Mouse (Mus musculus) neural tube, embryonic 12.5 days (tissue): ENCODE results near the gene Trank1. TPM values are rescaled to one million over a fixed set of nuclear protein-coding genes. Genes with fewer than 3 reads are reported as not detected.

Experiments used
- ATAC-seq: fragments of 200-750 bp; cut with Nextera tagmentation; 2 replicates; pipeline ENCODE4 v1.8.0; 2017; ENCODE audit warnings: low read depth, mild to moderate bottlenecking, moderate TSS enrichment, moderate library complexity; ENCODE audit not compliant: low FRiP score
- H3K27ac ChIP-seq: fragments of 300-500 bp; sonication (generic); 2 replicates; pipeline ENCODE4 v1.5.1; 2016
- H3K27me3 ChIP-seq: fragments of 300-500 bp; sonication (generic); replicated peaks from 2 replicates; pipeline ENCODE4 v1.6.1; 2016; ENCODE audit warnings: mild to moderate bottlenecking
- H3K36me3 ChIP-seq: fragments of 300-500 bp; sonication (generic); 2 replicates; pipeline ENCODE4 v1.6.1; 2016; ENCODE audit warnings: mild to moderate bottlenecking
- H3K4me1 ChIP-seq: fragments of 300-500 bp; sonication (generic); 2 replicates; pipeline ENCODE4 v1.6.1; 2016
- H3K4me2 ChIP-seq: fragments of 300-500 bp; sonication (generic); replicated peaks from 2 replicates; pipeline ENCODE4 v1.6.1; 2016; ENCODE audit warnings: mild to moderate bottlenecking
- H3K4me3 ChIP-seq: fragments of 300-500 bp; sonication (generic); 2 replicates; pipeline ENCODE4 v1.5.1; 2016
- H3K9ac ChIP-seq: fragments of 300-500 bp; sonication (generic); 2 replicates; pipeline ENCODE4 v1.6.1; 2016; ENCODE audit warnings: mild to moderate bottlenecking
- H3K9me3 ChIP-seq: fragments of 300-500 bp; sonication (generic); 2 replicates; pipeline ENCODE4 v1.6.1; 2016; ENCODE audit warnings: mild to moderate bottlenecking
- WGBS: fragments of 180-500 bp; shearing (Covaris S2); methylation state at CpG from one replicate; pipeline ENCODE4 v1.1.7; 2016; 5-methylcytosine and 5-hydroxymethylcytosine counted together
- polyA plus RNA-seq: library from polyadenylated mRNA; unstranded; fragments of >200 nt; fragmentation: Nextera tagmentation; extraction: Ambion mirVana; gene quantifications from 2 replicates; pipeline ENCODE4 v1.2.1, GENCODE M21; 2016

The Trank1 gene
- polyA plus RNA-seq, 1 experiment from 2014 or later, result 1.0 TPM

DNA sequence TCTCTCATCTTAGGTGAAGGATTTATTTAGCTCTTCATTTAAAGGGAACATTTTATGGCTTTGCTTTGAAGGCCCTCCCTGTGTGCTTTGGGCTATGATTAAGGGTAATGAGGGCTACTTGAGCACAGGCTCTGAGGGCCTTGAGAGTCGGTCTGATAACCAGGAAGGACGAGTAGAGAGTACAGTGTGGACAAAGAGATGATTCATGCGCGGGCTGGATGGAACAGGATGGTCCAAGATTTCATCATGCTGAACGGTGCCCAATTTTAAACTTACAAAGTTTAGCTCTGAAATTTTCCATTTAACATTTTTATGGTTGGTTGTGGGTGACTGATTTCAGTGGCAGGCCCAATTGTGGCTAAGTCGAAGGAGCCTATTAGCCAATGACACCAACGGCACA is 5.4 kb upstream of the Trank1 start:
- peaks cover 3% of the 10 kb centered on the region; the same call in 1 of the 2 replicates for H3K9me3 ChIP-seq
- H3K27ac ChIP-seq, result no peak overlapping the region
- no peaks in the 10 kb centered on the region for H3K36me3 ChIP-seq
- no peak overlapping the region for H3K9ac ChIP-seq
- H3K4me2 ChIP-seq, result no peak overlapping the region
- 67% methylated on average over 7 of the region's 7 CpGs for WGBS
- peaks cover 22% of the 10 kb centered on the region for H3K27me3 ChIP-seq
- H3K4me1 ChIP-seq, result no peaks in the 10 kb centered on the region
- no peak overlapping the region for H3K4me3 ChIP-seq
- ATAC-seq, result no peak

DNA sequence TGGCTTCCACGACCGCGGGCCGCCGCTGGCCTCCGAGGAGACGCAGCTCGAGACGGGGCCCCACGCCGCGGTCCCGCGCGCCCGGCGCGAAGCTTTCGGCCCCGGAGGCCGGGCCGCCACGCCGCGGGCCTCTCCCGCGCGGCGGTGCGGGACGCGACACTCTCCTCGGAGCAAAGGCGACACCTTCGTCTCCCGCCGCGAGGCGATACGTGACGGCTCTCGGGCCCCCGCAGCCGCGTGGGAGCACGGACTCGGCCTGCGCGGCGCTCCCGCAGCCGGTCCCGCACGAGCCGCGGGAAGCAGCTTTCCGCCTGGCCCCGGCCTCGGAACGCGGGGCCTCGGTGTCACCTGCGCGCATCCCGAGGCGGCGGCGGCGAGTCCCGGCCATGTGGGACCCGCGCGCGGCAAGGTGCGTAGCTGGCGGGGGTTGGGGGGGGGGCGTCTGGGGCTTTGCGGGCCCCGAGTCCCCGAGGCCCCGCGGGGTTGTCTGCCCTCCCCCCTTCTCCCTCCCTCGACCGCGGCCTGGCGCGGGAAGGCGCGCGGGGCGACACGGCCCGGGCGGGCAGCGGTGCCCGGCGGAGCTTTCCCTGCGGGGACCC is 403 bp downstream of the Trank1 start:
- peaks cover 57% of the 10 kb centered on the region for H3K27me3 ChIP-seq
- 2% methylated on average over 66 of the region's 98 CpGs for WGBS
- peak; percentile 46; the same call in 1 of the 2 replicates for ATAC-seq

DNA sequence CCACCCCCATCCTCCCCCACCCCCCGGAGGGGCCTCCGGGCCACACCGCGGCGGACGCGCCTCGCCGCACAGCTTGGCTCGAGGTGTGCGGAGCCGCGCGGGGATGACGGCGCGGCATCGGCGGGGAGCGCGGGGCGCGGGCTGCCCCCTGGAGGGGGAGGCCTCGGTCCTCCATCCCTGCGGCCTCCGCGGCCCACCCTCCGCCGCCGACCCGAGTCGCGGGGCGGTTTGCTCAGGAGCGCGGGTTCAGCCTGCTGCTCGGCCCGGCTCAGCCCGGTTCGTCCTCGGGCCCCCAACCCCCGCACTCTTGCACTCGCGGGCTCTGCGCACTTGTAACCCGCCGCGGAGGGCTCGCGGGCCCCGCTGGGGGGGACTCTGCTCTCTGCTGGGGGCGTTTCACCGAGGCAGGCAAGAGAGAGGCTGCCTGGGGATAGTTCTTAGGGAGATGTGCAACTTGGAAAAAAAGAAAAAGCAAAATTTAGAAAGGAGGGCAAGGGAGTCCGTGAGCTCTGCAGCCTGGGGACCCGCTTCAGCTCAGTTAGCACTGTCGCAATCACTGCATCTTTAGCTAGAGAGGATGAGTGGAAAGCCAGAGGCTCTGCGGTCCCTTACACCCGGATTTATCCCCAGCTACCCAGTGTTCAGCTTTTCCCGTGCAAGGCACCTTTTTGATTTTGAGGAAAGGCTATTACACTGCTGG is 1.1 kb downstream of the Trank1 start:
- under 1% methylated on average over 35 of the region's 59 CpGs for WGBS
- peaks cover 8% of the 10 kb centered on the region; the same call in 1 of the 2 replicates for H3K9me3 ChIP-seq
- peak overlapping the region; percentile 48 for H3K4me3 ChIP-seq
- H3K27me3 ChIP-seq, result peaks cover 57% of the 10 kb centered on the region
- H3K4me1 ChIP-seq, result peaks cover 17% of the 10 kb centered on the region
- H3K27ac ChIP-seq, result no peak overlapping the region
- ATAC-seq, result peak; percentile 71
- H3K9ac ChIP-seq, result peak overlapping the region; percentile 53
- H3K4me2 ChIP-seq, result peak overlapping the region; percentile 93
- no peaks in the 10 kb centered on the region for H3K36me3 ChIP-seq

More for the DNA sequence above, 403 bp downstream of the Trank1 start:
- peaks cover 8% of the 10 kb centered on the region; the same call in 1 of the 2 replicates for H3K9me3 ChIP-seq
- H3K4me1 ChIP-seq, result peaks cover 17% of the 10 kb centered on the region
- H3K9ac ChIP-seq, result peak overlapping the region; percentile 53
- H3K27ac ChIP-seq, result no peak overlapping the region
- peak overlapping the region; percentile 93 for H3K4me2 ChIP-seq
- peak overlapping the region; percentile 48 for H3K4me3 ChIP-seq
- H3K36me3 ChIP-seq, result no peaks in the 10 kb centered on the region

DNA sequence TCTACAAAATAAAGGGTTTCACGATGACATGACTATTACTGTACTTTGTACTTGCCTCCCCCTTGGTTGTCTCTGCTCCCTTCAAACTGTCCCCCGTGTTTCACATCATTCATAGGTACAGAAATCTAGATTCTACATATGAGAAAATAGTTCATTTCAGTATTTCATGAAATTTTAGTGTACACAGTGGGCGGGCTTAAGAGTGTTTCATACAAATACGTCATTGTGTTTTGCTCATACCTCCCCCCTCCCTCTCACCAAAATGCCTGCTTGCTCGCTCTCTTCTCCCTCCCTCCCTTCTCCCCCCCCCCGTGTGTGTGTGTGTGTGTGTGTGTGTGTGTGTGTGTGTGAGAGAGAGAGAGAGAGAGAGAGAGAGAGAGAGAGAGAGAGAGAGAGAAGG is 1.8 kb downstream of the Trank1 start:
- Histone ChIP-seq H3K9ac (no peak overlapping the region), H3K4me3 (no peak overlapping the region), H3K4me1 (peaks cover 17% of the 10 kb centered on the region), H3K9me3 (peaks cover 8% of the 10 kb centered on the region; the same call in 1 of the 2 replicates), H3K36me3 (no peaks in the 10 kb centered on the region), H3K27me3 (peaks cover 57% of the 10 kb centered on the region), H3K4me2 (0 out of 2 replicates have a peak overlapping the region, but pooled peaks have one; percentile 93), H3K27ac (no peak overlapping the region)
- no peak for ATAC-seq
- WGBS, result 18% methylated on average over 6 of the region's 6 CpGs

DNA sequence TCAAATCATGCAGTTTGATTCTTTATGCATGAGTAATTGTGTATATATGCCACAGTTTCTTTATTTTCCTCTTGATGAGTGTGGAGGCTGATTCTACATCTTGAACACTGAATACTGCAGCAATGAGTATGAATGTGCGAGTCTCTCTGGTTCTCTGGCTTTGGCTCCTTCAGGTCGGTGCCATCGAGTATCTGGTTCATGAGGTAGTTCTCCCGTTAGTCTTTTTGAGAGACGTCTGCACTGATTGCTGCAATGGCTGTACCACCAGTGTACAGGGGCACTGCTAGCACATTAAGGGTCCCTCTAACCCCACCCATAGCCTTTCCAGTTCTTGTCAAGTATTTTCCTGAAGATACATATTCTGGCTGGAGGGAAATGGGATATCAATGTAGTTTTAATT is 2.3 kb downstream of the Trank1 start:
- Histone ChIP-seq H3K4me3 (no peak overlapping the region), H3K4me1 (peaks cover 17% of the 10 kb centered on the region), H3K9ac (no peak overlapping the region), H3K27ac (no peak overlapping the region), H3K27me3 (peaks cover 57% of the 10 kb centered on the region), H3K36me3 (no peaks in the 10 kb centered on the region), H3K9me3 (peaks cover 8% of the 10 kb centered on the region; the same call in 1 of the 2 replicates), H3K4me2 (no peak overlapping the region)
- no peak for ATAC-seq
- 18% methylated on average over 5 of the region's 5 CpGs for WGBS

DNA sequence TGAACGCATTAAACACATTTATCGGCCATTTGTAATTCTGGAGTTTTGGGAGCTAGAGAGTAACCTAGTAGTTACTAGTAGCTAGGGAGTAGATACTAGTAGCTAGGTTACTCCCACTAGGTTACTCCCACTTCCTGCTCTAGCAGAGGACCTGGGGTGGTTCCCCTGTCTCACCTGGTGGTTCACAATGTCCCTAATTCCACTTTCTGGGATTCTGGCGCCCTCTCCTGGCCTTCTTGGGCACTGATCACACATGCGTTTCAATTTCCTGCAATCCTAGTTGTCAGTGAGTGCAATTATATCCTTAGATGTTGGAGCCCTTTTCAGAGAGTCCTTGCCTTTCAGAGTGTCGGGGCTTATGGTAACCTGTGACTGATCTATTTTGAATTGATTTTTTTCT is 2.7 kb downstream of the Trank1 start:
- WGBS, result 38% methylated on average over 5 of the region's 5 CpGs
- no peak overlapping the region for H3K4me3 ChIP-seq
- no peak overlapping the region for H3K4me2 ChIP-seq
- H3K36me3 ChIP-seq, result no peaks in the 10 kb centered on the region
- no peak overlapping the region for H3K9ac ChIP-seq
- H3K4me1 ChIP-seq, result peaks cover 17% of the 10 kb centered on the region
- H3K27me3 ChIP-seq, result peaks cover 54% of the 10 kb centered on the region
- no peak overlapping the region for H3K27ac ChIP-seq
- no peak for ATAC-seq
- H3K9me3 ChIP-seq, result peaks cover 8% of the 10 kb centered on the region; the same call in 1 of the 2 replicates

DNA sequence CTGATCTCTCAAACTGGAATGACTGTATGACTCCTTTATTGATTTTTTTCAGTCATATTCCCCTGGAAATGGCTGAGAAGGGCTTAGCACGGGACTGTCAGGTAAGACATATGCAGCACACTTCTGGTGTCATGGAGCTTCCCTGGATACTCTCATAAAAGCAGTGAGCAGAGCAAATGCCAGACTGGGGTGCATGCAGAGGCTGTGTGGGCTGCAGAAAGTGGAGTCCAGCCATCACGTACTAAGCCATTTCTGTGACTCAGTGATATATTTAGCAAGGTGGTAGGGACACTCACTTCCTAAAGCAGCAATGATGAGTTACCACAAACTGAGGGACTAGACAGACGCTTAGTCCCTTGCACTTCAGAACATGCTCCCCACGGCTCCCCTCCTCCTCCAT is 9.4 kb downstream of the Trank1 start:
- ATAC-seq, result no peak
- Histone ChIP-seq H3K36me3 (no peaks in the 10 kb centered on the region), H3K9me3 (no peaks in the 10 kb centered on the region), H3K27ac (no peak overlapping the region), H3K9ac (no peak overlapping the region), H3K4me2 (no peak overlapping the region), H3K27me3 (no peaks in the 10 kb centered on the region), H3K4me3 (no peak overlapping the region), H3K4me1 (no peaks in the 10 kb centered on the region)
- WGBS, result 85% methylated on average over 4 of the region's 4 CpGs

DNA sequence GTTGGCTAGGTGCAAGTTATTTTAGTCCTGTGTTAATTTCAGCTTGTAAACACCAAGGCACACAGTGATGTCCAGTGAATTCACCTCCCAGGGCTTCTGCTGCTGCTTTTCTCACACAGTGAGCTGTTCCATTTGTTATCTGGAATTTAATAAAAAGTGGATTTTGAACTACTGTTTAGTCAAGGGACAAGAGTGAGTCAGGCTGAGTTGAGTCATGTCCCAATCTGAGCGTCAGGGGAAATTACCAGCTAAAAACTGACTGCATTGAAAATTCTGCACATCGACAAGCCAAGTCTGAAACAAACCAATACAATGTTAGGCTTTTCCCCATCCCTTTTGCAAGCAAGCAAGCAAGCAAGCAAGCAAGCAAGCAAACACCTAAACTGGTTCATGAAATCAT is 13.3 kb downstream of the Trank1 start:
- WGBS, result 82% methylated on average over 2 of the region's 2 CpGs
- H3K9ac ChIP-seq, result no peak overlapping the region
- H3K4me1 ChIP-seq, result no peaks in the 10 kb centered on the region
- no peak for ATAC-seq
- no peak overlapping the region for H3K27ac ChIP-seq
- H3K27me3 ChIP-seq, result no peaks in the 10 kb centered on the region
- no peak overlapping the region for H3K4me3 ChIP-seq
- H3K36me3 ChIP-seq, result no peaks in the 10 kb centered on the region
- no peak overlapping the region for H3K4me2 ChIP-seq
- no peaks in the 10 kb centered on the region for H3K9me3 ChIP-seq

DNA sequence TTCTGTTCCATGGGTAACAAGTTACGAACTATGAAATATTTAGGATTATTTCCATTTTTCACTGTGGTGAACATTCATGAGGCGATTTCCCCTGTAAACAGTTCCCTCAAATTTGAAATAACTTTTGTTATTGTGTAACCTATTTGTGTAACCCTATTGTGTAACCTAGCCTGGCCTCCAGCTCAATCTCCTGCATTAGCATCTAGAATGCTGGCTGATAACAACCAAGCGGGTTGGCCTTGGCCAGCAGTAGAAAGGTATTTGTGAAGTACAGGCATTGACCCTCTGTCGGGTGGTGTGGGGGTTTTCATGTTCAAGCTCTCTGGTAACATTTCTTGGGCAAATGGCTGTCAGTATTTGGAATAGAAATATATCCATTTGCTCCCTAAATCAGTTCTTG is 18.3 kb downstream of the Trank1 start:
- H3K9me3 ChIP-seq, result no peaks in the 10 kb centered on the region
- no peaks in the 10 kb centered on the region for H3K27me3 ChIP-seq
- H3K9ac ChIP-seq, result no peak overlapping the region
- no peaks in the 10 kb centered on the region for H3K4me1 ChIP-seq
- H3K4me3 ChIP-seq, result no peak overlapping the region
- no peaks in the 10 kb centered on the region for H3K36me3 ChIP-seq
- 91% methylated on average over 4 of the region's 4 CpGs for WGBS
- H3K4me2 ChIP-seq, result no peak overlapping the region
- no peak overlapping the region for H3K27ac ChIP-seq
- ATAC-seq, result no peak

DNA sequence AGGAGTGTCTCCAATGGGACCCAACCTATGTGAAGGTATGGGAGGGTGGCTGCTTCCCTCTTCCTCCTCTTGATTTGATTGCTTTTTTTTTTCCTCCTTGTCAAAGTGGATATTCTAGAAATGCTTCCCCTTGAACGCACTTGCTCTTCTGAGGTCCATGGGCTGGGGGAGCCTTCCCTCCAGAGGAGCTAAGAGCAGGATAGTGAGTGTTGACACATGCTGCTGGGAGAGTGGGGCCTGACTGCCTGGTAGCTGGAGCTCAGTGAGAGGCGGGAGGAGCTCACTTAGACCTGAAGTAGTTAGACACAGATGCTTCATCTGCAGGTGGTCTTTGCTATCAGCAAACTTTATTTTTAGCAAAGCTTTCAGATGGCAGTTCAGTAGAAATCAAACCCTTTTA is 22.3 kb downstream of the Trank1 start:
- no peak for ATAC-seq
- no peak overlapping the region for H3K27ac ChIP-seq
- no peaks in the 10 kb centered on the region for H3K27me3 ChIP-seq
- H3K4me1 ChIP-seq, result no peaks in the 10 kb centered on the region
- 64% methylated on average over 2 of the region's 2 CpGs for WGBS
- no peak overlapping the region for H3K4me2 ChIP-seq
- H3K9me3 ChIP-seq, result no peaks in the 10 kb centered on the region
- no peak overlapping the region for H3K9ac ChIP-seq
- no peaks in the 10 kb centered on the region for H3K36me3 ChIP-seq
- no peak overlapping the region for H3K4me3 ChIP-seq

DNA sequence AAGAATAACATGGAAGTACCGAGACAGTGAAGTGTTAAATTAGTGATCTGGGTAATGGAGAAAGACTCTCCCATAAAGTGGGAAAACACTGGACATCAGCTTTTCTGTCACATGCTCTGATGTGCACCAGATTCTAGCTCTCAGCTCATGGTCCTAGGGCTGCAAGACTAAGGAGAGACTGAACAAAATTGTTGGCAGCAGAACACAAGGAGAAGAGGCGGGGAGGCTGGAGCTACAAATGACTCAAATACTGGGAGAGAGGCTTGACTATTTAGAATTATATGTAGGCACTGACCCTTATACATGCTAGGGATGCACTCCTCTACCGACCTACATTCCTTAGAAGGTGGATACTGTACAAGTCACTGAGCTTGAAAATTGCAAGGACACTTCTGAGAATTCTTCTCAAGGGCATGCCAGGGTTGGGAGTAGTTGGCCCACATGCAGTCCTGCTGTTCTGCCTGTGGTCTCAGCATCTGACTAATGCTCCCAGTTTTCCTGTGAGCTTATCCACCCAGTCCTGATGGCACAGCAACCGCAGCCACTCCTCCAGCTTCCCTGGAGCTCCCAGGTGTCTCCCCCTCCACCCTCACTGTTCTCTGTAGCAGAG is 23.1 kb downstream of the Trank1 start:
- H3K9me3 ChIP-seq, result no peaks in the 10 kb centered on the region
- no peak for ATAC-seq
- H3K27me3 ChIP-seq, result no peaks in the 10 kb centered on the region
- H3K36me3 ChIP-seq, result no peaks in the 10 kb centered on the region
- 75% methylated on average over 4 of the region's 4 CpGs for WGBS
- H3K4me3 ChIP-seq, result no peak overlapping the region
- H3K27ac ChIP-seq, result no peak overlapping the region
- no peak overlapping the region for H3K4me2 ChIP-seq
- H3K9ac ChIP-seq, result no peak overlapping the region
- H3K4me1 ChIP-seq, result no peaks in the 10 kb centered on the region

DNA sequence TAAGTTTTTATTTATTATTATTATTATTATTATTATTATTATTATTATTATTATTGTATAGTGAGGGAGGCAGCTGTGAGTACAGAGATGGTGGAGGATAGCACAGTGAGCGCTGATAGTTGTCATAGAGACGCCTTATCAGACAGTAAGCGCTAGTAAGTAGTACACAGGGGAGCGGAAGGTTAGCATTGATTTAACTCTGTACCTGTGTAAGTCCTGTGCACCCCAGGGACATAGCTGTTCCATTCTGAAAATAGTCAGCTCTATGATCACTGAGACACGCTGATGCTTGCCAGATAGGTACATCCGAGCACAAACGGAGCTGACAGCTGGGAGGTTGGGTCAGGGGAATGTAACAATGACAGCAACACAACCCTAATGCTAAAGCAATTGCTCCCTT is 39.7 kb downstream of the Trank1 start:
- no peaks in the 10 kb centered on the region for H3K27me3 ChIP-seq
- 78% methylated on average over 7 of the region's 7 CpGs for WGBS
- no peak overlapping the region for H3K9ac ChIP-seq
- no peak overlapping the region for H3K27ac ChIP-seq
- H3K4me3 ChIP-seq, result no peak overlapping the region
- H3K4me2 ChIP-seq, result no peak overlapping the region
- no peaks in the 10 kb centered on the region for H3K36me3 ChIP-seq
- peaks cover 4% of the 10 kb centered on the region; the same call in 1 of the 2 replicates for H3K4me1 ChIP-seq
- no peaks in the 10 kb centered on the region for H3K9me3 ChIP-seq
- ATAC-seq, result no peak
